Mouse (Mus musculus): ENCODE results near the gene Vrk2.

Gene Vrk2

DNA sequence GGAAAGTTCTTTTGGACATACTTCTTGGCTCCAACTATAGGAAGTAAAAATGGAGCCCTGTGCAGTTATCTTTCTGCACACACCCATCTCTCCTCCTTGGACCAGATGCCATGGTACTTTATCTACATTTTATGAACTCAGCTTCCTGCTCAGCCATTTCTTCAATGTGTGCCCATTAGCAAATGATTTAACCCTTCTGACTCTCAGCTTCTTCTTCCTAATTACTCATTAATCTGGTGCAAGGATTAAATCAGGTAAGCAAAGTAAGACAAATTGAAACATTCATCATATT, 60.0 kb downstream of the Vrk2 start:
- DNase-seq: no peak

DNA sequence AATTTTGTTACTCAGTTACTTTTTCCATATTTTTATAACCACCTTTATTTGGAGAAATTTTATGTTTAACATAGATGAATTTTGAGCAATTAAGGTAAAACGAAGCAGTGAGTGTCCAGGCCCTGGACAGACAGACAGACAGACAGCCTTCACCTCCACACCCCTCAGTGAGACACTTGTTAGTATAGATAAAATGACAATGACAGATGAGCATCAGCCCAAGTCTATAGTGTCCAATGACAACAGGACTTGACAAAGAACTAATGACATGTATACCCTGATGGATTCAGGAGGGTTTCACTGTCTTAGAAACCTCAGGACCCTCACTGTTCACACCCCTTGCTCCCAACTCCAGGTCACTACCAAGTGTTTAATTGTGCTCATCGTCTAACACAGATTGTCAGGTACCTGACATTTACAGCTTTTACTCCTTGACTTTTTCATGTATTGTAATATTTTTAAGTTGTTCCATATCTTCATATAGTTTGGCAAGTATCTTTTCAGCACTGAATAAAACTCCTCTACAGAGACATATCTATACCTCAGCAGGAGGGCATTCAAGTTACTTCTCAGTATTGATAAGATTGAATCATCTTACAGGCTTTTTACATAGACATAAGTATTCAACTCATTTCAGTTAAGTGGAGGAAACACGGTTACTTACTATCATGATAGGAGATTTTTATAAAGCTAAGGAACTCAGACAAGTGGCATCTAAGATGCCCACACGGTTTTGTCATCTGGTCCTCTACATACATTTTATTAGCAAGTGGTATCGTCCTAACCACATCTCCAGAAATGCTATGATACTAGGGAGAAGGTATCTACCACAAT, 60.6 kb downstream of the Vrk2 start:
- no peak for DNase-seq

DNA sequence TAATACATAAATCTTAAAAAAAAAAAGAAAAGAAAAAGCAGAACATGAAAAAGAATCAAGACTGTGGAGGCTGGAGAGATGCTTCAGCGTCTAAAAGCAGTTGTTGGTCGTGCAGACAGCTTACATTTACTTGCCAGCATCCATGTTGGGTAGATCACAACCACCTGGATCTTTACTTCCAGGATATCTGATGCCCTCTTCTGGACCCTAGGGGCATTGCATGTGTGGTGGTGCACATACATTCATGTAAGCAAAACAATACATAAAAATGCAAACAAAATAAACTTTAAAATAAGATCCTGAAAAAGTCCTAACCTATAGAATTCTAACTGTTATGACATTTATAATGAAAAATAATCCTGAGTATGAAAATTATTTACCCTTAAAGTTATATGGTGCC, 66.9 kb downstream of the Vrk2 start:
- no peak for DNase-seq

DNA sequence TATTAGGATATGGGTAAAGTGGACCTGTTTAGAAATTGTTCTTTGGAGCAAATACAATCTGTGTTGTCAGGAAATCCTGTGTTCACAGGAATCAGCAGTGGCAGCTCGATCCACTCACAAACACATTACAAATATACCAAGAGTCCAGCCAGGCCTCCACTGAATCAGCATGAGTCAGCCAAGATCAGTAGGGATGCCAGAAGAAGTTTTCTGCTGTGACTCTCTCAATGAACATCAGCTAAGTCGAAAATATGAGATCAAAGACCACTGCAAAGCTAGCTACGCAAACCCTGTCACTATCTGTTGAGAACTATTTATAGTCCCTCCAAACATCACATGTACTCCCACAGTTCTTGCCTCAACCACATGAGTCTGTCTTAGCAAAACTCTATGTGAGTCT, 74.8 kb downstream of the Vrk2 start:
- DNase-seq: no peak

DNA sequence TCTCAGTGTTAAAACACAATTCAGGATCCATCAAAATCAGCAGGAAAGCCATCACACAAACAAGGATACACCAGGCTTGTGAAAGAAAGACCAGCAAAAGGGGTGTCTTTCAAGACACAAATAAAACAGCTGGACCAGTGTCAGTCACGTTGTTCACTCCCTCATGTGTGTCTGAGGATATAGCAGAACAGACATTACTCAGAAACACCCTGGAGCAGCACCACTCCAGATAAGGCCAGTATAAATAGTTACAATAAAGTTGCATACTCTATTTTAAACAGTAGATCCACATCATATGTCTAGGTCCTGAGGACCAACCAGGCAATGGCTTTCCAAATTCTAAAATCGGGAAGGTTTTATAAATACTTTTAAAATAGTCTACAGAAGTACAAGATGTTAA, 77.7 kb downstream of the Vrk2 start:
- no peak for DNase-seq

DNA sequence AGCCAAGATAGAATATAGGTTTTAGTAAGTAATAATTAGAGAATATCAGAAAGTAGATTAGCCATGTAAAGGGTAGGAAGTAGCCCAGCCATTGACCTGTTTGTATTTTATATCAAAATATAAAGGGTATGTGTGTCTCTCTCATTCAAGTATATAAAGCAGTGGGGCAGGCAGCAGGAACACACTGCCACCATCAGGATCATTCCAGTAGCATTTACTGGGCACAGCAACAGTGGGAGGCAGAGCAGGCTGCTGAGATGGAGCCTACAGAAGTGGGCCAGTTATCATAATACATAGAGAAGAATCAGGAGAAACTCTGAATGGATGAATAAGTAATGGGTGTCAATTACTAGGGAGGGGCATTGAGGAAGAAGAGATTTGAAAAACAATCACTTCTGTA, 80.1 kb downstream of the Vrk2 start:
- no peak for DNase-seq

DNA sequence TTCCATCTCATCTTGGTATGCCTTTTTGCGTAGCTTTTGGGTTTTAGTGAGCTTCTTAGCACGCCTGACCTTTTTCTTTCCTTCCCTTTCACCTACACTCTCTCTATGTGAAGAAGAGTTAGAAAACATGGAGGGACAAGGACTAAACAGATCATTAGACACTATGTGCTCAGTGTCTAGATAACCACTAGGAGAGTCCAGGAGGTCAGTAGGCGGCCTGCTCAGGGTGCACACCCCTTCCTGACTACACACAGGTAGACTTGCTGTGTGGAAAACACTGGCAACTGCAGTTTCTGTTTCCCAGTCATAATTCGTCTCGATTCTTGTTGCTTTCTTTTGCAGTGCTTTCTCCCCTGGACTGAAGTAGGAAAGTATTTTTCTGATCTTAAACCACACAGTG, 97.8 kb downstream of the Vrk2 start:
- DNase-seq: no peak

DNA sequence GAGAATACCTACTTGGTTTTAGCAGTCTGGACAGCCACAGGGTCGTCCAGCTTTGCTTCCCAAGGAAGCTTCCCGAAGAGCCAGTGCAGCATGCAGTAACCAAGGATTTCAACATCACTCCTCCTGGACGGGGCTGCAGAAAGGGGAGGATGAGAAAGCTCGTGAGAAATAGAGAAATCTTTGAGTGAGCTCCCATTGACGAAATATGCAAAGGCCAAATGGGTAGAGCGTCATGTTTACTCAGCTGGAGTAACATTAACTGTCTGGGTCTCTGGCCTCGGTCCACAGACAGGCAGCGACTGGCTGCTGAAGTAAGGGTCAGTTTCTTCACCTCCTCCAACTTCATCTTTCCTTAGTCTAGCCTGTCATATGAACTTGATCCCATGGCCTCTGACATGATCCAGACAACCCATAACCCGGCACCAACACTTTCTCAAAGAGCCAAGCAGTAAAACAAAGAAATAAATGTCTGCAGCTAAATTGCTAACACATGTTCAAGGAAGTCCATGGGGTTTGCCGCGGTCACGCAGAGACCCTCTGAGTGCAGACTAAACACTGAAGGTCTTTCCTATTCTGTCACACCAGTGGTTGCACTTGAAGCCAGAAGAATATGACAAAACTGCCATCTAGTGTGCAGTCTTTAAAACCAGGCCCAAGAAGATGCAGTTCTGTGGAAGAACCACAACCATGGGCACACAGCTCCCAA, 103.9 kb downstream of the Vrk2 start:
- DNase-seq: peak; percentile 84

DNA sequence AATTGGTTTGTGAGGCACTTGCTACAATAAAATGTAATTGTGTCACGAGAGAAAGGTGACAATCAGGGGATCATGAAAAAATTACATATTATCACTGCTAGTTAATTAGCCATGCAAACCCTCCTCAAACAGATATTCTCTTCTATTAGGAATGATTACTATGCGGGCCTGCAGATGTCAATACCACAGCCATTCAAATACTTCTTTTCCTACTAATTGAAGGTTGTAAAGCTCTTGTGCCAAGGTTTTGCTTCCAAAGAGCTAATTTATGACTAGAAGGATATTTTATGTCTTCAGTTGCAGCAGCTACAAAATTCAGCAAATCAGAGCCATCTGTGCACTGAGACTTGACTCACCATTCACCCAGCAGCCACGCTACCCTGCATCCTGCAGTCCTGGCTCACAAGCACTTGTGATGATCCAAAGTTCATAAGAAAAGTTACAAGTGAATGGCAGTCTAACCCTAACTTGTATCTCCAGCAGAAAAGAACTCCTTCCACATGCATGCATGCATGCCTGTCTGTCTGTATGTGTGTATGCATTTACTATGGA, 112.0 kb downstream of the Vrk2 start:
- DNase-seq: no peak

DNA sequence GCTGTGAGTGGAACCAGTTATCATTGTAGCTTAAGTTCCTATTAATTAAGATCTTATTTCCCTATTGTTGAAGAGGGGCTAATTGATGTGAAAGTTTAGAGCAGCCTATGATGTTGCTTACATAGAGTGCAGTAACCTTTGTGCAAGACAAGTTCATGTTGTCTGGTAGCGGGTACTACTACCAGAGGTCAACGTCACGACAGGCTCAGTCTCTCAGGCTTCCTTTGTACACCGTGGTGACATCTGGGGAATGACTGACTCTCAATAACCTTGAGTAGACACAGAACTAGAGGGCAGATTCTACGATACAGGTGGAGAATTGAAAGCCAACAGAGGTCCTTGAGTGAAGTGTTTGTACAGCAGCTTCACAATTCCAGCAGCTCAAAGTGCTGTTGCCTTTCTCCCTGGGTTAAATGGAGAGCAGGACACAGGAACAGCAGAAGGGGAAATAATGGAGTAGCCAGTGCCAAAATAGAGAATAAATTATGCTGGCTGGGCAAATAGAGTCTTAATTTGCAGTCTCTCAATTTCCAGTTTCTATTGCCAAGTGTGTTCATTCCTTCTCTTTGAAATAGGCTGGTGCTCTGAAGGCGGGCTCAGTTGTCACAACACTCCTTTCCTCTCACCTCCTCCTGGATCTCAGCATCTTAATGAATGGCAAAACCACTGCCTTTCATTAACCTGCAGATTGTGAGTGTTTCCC, 116.6 kb downstream of the Vrk2 start:
- DNase-seq: no peak

DNA sequence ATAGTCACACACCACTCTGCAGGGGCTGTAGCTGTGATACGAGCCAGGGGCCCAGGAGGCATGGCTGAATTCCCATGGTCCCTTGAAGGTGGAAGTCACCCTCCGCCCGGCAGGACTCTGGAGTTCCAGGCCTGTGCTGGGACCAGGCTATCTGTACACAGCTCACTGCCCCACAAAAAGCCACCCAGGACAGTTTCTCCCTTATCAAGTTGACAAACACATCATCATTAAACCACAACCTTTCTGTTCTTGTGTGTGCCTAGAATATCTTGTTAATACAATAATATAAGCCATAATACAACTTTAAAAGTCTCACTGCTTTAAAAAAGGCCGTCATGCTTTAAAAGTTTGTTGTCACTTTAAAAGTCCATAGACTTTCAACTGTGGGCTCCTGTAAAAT, 139.7 kb downstream of the Vrk2 start:
- no peak for DNase-seq

DNA sequence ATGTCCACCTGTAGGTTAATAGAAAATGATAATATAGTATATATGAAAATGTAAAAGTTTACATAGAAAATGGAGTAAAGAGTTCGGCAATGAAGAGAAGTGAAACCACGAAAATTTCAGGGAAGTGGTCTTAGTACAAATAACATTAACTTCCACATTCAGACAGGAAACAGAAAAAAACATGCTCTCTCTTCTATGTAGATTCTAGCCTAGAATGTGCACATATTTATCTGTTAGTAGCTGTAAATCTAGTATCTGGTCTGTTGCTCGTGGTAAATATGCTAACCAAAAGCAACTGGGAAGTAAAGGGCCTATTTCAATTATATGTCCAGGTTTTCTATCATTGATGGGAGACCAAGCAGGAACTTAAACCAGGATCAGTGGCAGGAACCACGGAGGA, 141.1 kb downstream of the Vrk2 start:
- DNase-seq: no peak

DNA sequence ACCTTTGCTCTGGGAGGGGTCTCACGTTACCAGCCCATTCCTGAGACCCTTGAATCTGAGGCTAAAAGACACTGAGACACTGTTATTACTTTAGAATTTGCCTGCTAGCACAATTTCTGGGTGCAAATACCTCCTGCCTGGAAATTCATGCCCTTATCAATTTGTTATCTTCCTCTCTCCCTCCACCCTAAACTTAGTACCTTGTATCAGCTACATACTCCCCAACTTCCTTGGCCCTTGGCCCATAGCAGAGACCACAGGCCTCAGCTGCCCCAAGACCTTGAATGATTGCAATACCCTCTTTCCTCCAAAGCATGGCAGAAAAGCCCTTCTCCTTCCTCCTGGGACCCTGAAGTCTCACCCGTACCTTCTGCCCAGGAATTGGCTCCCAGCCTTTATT, 142.6 kb downstream of the Vrk2 start:
- DNase-seq: no peak

DNA sequence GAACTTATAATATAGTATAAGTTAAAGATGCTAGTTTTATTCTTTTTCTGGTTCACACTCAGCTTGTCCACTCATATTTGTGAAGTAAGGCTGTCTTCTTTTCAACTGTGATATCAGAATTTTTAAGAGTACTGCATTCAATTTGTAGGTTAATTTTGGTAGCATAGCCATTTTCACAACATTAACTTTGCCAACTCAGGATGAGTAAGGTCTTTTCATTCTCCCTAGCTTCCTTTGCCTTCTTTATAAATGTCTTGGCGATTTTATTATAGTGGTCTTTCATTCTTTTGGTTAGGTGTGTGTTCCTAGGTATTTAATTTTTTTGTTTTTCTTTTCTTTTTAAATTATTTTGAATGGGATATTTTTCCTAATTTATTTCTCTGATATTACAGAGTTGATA, 143.2 kb downstream of the Vrk2 start:
- DNase-seq: no peak

DNA sequence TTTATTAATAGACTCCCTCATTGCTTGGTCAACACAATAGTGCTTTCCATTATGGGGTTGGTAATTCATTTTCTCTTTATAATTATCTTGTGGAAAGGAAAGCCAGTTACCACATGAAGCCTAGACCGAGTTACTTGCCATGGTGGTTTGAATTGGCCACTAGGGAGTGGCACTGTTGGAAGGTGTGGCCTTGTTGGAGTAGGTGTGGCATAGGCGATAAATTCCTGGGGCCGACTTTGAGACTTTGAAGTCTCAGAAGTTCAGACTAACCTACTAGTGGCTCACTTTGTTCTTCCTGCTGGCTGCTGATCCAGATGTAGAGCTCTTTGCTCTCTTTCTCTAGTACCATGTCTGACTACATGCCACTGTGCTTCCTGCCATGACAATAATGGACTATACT, 144.0 kb downstream of the Vrk2 start:
- no peak for DNase-seq

DNA sequence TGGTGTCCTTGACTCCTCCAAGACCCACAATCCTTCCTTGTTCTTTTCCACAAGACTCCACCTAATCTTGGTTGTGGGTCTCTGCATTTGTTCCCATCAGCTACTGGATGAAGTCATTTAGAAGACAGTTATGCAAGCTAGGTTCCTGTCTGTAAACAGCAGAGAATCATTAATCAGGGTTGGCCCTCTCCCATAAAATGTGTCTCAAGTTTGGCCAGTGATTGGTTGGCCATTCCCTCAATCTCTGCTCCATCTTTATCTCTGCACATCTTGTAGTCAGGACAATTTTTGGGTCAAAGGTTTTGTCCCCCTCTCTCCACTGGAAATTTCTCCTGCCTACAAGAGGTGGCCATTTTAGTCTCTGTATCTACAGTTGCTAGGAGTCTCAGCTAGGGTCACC, 149.4 kb downstream of the Vrk2 start:
- DNase-seq: no peak

DNA sequence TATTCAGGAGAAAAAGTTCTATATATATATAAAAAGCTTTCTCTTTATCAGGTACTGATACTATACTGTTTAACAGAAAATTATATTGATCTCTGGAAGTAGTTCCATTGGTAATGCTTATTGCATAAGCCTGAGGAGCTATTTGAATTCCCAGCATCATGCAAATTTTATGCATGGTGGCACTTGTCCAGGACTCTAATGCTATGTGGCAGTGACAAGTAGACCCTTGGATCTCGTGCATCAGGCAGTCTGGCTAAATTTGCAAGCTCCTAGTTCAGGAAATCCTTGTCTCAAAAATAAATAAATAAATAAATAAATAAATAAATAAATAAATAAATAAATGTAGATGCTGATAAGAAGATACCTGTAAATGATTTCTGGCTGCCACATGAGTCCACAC, 152.7 kb downstream of the Vrk2 start:
- DNase-seq: no peak

DNA sequence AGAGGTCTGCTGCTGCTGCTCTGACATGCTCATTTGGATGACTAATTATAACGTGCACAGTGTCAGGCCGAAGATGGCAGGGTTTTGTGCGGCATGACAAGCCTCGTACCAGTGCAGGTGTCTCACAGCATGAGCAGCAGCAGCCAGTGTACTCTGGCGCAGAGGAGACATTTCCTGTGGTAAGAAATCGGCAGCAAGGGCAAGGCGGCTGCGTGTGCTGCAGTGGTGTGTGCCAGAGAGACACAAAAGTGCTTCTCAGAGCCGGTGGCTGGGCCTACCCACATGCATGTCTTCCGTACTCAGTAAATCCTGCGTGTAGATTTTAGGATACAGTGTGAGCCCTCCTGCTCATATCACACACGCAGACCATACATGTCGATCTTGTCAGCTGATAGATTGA, 156.0 kb downstream of the Vrk2 start:
- DNase-seq: no peak

DNA sequence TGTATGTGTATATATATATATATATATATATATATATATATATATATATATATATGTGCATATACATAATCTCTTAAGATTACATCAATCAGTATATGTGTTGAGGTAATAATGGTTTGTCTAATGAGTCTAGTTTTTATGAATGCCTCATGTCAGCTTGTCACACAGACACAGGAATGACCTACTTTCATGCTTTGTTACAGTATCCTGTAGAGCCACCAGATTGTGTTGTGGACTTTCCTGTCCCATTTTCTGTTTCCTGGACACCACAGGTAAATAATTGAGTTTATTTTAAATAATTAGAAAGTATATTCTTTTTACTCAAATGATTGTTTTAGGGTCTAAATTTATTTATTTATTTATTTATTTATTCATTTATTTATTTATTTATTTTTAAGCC, 159.6 kb downstream of the Vrk2 start:
- no peak for DNase-seq

DNA sequence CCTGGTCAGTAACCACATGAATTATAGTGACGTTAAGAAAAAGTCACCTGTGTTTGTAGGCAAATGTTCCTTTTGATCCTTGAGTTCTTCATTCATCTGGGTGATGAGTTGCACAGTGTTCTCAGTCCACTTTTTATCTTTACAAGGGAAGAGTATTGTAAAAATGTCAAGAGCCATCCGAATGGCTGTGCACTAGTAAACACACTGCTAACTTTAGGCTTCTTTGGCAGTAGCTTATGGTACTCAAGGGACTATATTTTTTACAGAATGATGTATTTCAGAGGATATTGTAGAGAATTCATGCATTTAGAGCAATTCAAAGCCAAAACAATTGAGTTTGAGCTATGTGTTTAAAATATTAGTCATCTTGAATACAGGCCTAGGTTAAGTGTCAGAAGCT, 172.3 kb downstream of the Vrk2 start:
- DNase-seq: no peak

Measured in kidney, postnatal 10 days (tissue).